Comparison of ENCODE assay signal across 8 mouse cellular contexts in genomic region chr17:87055051-87055459, GRCm38 (mm10). TPM values are rescaled to one million over a fixed set of nuclear protein-coding genes. Genes with fewer than 3 reads are reported as not detected.
DNase-seq lines count a peak whose midpoint lies in the region; ATAC-seq and TF ChIP-seq lines count a peak whose summit lies in the region.

No protein-coding gene starts in this region.

- ATAC-seq in liver, embryonic 11.5 days (replicated peaks; ENCODE audit: low FRiP score): no peak
- peak; percentile 72 for ATAC-seq in heart, postnatal 0 days (ENCODE audit: insufficient read depth, low read depth)
- no peak for ATAC-seq in neural tube, embryonic 11.5 days (ENCODE audit: insufficient read depth, low FRiP score, low TSS enrichment)

- peak; percentile 11 for DNase-seq in liver, adult 2 months (ENCODE audit: extremely low read depth, low read depth, low spot score)
- DNase-seq in liver, embryonic 11.5 days (ENCODE audit: low spot score): no peak
- peak; percentile 42 for DNase-seq in embryo, embryonic 10.5 days (ENCODE audit: low spot score)
- DNase-seq in heart, postnatal 0 days (ENCODE audit: low spot score): peak; percentile 75
- DNase-seq in layer of hippocampus, postnatal 10 days (ENCODE audit: low spot score in 2 of 2): peak; percentile 46 to 57
- DNase-seq in neural tube, embryonic 11.5 days (ENCODE audit: low spot score): peak; percentile 26
- DNase-seq in c-Kit-positive CD71-positive TER-119-positive erythroid progenitor cells, embryonic 14.5 days (ENCODE audit: low spot score): no peak
- no peak for DNase-seq in B cell, adult 2 months

- no peaks in the 10 kb centered on the region for H3K36me3 ChIP-seq in liver, adult 2 months (ENCODE audit: control insufficient read depth, insufficient read depth, low read length)
- H3K36me3 ChIP-seq in liver, embryonic 11.5 days (ENCODE audit: control insufficient read depth, insufficient read depth, low read length): no peaks in the 10 kb centered on the region
- H3K36me3 ChIP-seq in heart, postnatal 0 days (replicated peaks; ENCODE audit: control insufficient read depth, insufficient read depth, low read length): no peaks in the 10 kb centered on the region
- H3K36me3 ChIP-seq in neural tube, embryonic 11.5 days (ENCODE audit: control insufficient read depth, insufficient read depth, low read length): no peaks in the 10 kb centered on the region

- no peak overlapping the region for H3K4me2 ChIP-seq in liver, embryonic 11.5 days
- H3K4me2 ChIP-seq in heart, postnatal 0 days (ENCODE audit: low read depth, low read length): peak overlapping the region; percentile 3; the same call in 1 of the 2 replicates
- no peak overlapping the region for H3K4me2 ChIP-seq in neural tube, embryonic 11.5 days (ENCODE audit: low read depth)

- no peaks in the 10 kb centered on the region for H3K27me3 ChIP-seq in liver, adult 2 months (ENCODE audit: control insufficient read depth, insufficient read depth, low read length)
- no peaks in the 10 kb centered on the region for H3K27me3 ChIP-seq in liver, embryonic 11.5 days (replicated peaks; ENCODE audit: control insufficient read depth, insufficient read depth, low read length)
- H3K27me3 ChIP-seq in heart, postnatal 0 days (ENCODE audit: control insufficient read depth, insufficient read depth, low read length): no peaks in the 10 kb centered on the region
- no peaks in the 10 kb centered on the region for H3K27me3 ChIP-seq in neural tube, embryonic 11.5 days (ENCODE audit: control insufficient read depth, insufficient read depth, low read length)

- H3K9ac ChIP-seq in liver, adult 2 months (ENCODE audit: low read depth, low read length): no peak overlapping the region
- no peak overlapping the region for H3K9ac ChIP-seq in liver, embryonic 11.5 days (ENCODE audit: low read depth, low read length)
- H3K9ac ChIP-seq in heart, postnatal 0 days (replicated peaks; ENCODE audit: low read depth, low read length): no peak overlapping the region
- no peak overlapping the region for H3K9ac ChIP-seq in neural tube, embryonic 11.5 days (ENCODE audit: low read length)

- TF ChIP-seq CTCF in liver, adult 2 months (IDR thresholded peaks at IDR 0.05; ENCODE audit: low read depth, low read length): no peak
- no peak for TF ChIP-seq CTCF in heart, postnatal 0 days (IDR thresholded peaks at IDR 0.05; ENCODE audit: low read depth)

- no peaks in the 10 kb centered on the region for H3K9me3 ChIP-seq in liver, embryonic 11.5 days (ENCODE audit: control insufficient read depth, low read length)
- no peaks in the 10 kb centered on the region for H3K9me3 ChIP-seq in heart, postnatal 0 days (replicated peaks; ENCODE audit: control insufficient read depth, low read length)
- no peaks in the 10 kb centered on the region for H3K9me3 ChIP-seq in neural tube, embryonic 11.5 days (ENCODE audit: control insufficient read depth, low read length)

- TF ChIP-seq POLR2A in liver, adult 2 months (IDR thresholded peaks at IDR 0.05; ENCODE audit: extremely low read depth, insufficient read depth, low read length): no peak

- peaks cover 2% of the 10 kb centered on the region; the same call in 1 of the 2 replicates for H3K4me1 ChIP-seq in liver, adult 2 months (ENCODE audit: control insufficient read depth, insufficient read depth, low read length)
- no peaks in the 10 kb centered on the region for H3K4me1 ChIP-seq in liver, embryonic 11.5 days (replicated peaks; ENCODE audit: control insufficient read depth, insufficient read depth, low read length)
- H3K4me1 ChIP-seq in heart, postnatal 0 days (ENCODE audit: control insufficient read depth, insufficient read depth): peaks cover 17% of the 10 kb centered on the region
- no peaks in the 10 kb centered on the region for H3K4me1 ChIP-seq in neural tube, embryonic 11.5 days (ENCODE audit: control insufficient read depth, insufficient read depth, low read length)

- no peak for TF ChIP-seq EP300 in heart, postnatal 0 days (IDR thresholded peaks at IDR 0.05; ENCODE audit: low read depth)

- H3K4me3 ChIP-seq in liver, adult 2 months (ENCODE audit: insufficient read depth, low read depth, low read length): no peak overlapping the region
- no peak overlapping the region for H3K4me3 ChIP-seq in liver, embryonic 11.5 days (ENCODE audit: low read depth, low read length)
- no peak overlapping the region for H3K4me3 ChIP-seq in heart, postnatal 0 days (ENCODE audit: low read depth, low read length)
- no peak overlapping the region for H3K4me3 ChIP-seq in neural tube, embryonic 11.5 days (ENCODE audit: low read depth, low read length)

- no peak overlapping the region for H3K27ac ChIP-seq in liver, adult 2 months (replicated peaks; ENCODE audit: insufficient read depth, low read depth, low read length)
- H3K27ac ChIP-seq in liver, embryonic 11.5 days (ENCODE audit: low read depth, low read length): no peak overlapping the region
- peak overlapping the region; percentile 67 for H3K27ac ChIP-seq in heart, postnatal 0 days (ENCODE audit: low read depth)
- H3K27ac ChIP-seq in neural tube, embryonic 11.5 days (ENCODE audit: low read depth, low read length): no peak overlapping the region

- H3K79me2 ChIP-seq in liver, adult 2 months (ENCODE audit: control insufficient read depth, insufficient read depth, low read length): no peaks in the 10 kb centered on the region

- 22% methylated on average over 5 of the region's 5 CpGs for WGBS in liver, adult 2 months
- WGBS in liver, embryonic 11.5 days: 18% methylated on average over 5 of the region's 5 CpGs
- 20% methylated on average over 5 of the region's 5 CpGs for WGBS in heart, postnatal 0 days
- WGBS in neural tube, embryonic 11.5 days: 51% methylated on average over 5 of the region's 5 CpGs

RNA-seq across cellular contexts. Expression of gene Cript, which starts 29.7 kb away (rescaled TPM):
- 26.6 and 26.9 TPM in 2 replicates for total RNA-seq in liver, adult 2 months (2014; rRNA removed)
- polyA plus RNA-seq in liver, adult 2 months (2012; rRNA removed): 7.4 and 9.7 TPM in 2 replicates
- polyA plus RNA-seq in liver, embryonic 11.5 days (2014; fragmentation: Nextera tagmentation; extraction: Ambion mirVana): 98.6 and 105 TPM in 2 replicates
- 34.7 and 40.0 TPM in 2 replicates for total RNA-seq in heart, postnatal 0 days (2014; rRNA removed; ENCODE audit: low replicate concordance)
- 116 and 124 TPM in 2 replicates for polyA plus RNA-seq in heart, postnatal 0 days (2015; fragmentation: Nextera tagmentation; extraction: Ambion mirVana)
- total RNA-seq in layer of hippocampus, postnatal 10 days (2021): 10 to 100 TPM; 53.9 to 59.0 TPM
- 180 and 192 TPM in 2 replicates for polyA plus RNA-seq in neural tube, embryonic 11.5 days (2014; fragmentation: Nextera tagmentation; extraction: Ambion mirVana)

RNA-seq across cellular contexts. Expression of gene Pigf, which starts 29.8 kb away (rescaled TPM):
- total RNA-seq in liver, adult 2 months (2014; rRNA removed): 9.1 and 10.9 TPM in 2 replicates
- polyA plus RNA-seq in liver, adult 2 months (2012; rRNA removed): 2.5 and 3.2 TPM in 2 replicates
- polyA plus RNA-seq in liver, embryonic 11.5 days (2014; fragmentation: Nextera tagmentation; extraction: Ambion mirVana): 30.7 and 31.3 TPM in 2 replicates
- 5.0 and 10.1 TPM in 2 replicates for total RNA-seq in heart, postnatal 0 days (2014; rRNA removed; ENCODE audit: low replicate concordance)
- 9.0 and 12.2 TPM in 2 replicates for polyA plus RNA-seq in heart, postnatal 0 days (2015; fragmentation: Nextera tagmentation; extraction: Ambion mirVana)
- 10 to 100 TPM; 15.7 to 20.1 TPM for total RNA-seq in layer of hippocampus, postnatal 10 days (2021)
- 39.2 and 42.0 TPM in 2 replicates for polyA plus RNA-seq in neural tube, embryonic 11.5 days (2014; fragmentation: Nextera tagmentation; extraction: Ambion mirVana)

RNA-seq across cellular contexts. Expression of gene Socs5, which starts 52.4 kb away (rescaled TPM):
- 4.8 and 5.2 TPM in 2 replicates for total RNA-seq in liver, adult 2 months (2014; rRNA removed)
- polyA plus RNA-seq in liver, adult 2 months (2012; rRNA removed): 2.4 and 2.9 TPM in 2 replicates
- polyA plus RNA-seq in liver, embryonic 11.5 days (2014; fragmentation: Nextera tagmentation; extraction: Ambion mirVana): 7.1 and 7.9 TPM in 2 replicates
- total RNA-seq in heart, postnatal 0 days (2014; rRNA removed; ENCODE audit: low replicate concordance): 11.4 and 17.7 TPM in 2 replicates
- polyA plus RNA-seq in heart, postnatal 0 days (2015; fragmentation: Nextera tagmentation; extraction: Ambion mirVana): 7.3 and 7.9 TPM in 2 replicates
- 10 to 100 TPM; 55.9 to 64.7 TPM for total RNA-seq in layer of hippocampus, postnatal 10 days (2021)
- polyA plus RNA-seq in neural tube, embryonic 11.5 days (2014; fragmentation: Nextera tagmentation; extraction: Ambion mirVana): 15.4 and 16.8 TPM in 2 replicates

Comparison
In these comparisons a context has a peak if more than half of its experiments do, and no peak if none do; other contexts are left out.
1. DNase-seq: peak in liver, adult 2 months (single experiment), embryo, embryonic 10.5 days (single experiment), heart, postnatal 0 days (single experiment), layer of hippocampus, postnatal 10 days (2 of 2) and neural tube, embryonic 11.5 days (single experiment); none in liver, embryonic 11.5 days (single experiment), c-Kit-positive CD71-positive TER-119-positive erythroid progenitor cells, embryonic 14.5 days (single experiment) and B cell, adult 2 months (0 of 2).